Mouse (Mus musculus): ENCODE results near the gene Lsr. TPM values are rescaled to one million over a fixed set of nuclear protein-coding genes. Genes with fewer than 3 reads are reported as not detected.

Lsr gene
- polyA plus RNA-seq (2015; fragmentation: Nextera tagmentation; extraction: Ambion mirVana), result 110 and 118 TPM in 2 replicates

DNA sequence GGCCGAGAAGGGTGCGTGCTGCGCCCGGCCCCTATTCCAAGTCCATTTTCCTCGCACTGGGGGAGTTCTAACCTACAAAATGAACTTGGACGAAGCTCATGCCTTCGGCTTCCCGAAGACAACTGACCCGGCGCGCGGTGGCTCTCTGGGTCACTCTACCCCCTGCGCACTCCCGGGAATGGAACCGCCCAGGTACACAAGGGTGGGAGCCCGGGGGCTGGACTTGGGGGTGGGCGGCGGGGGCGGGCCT, at the start of gene Lsr:
TSS of gene Lsr (minus strand) at position 214 of the 250 bp plus-strand sequence.
- no peak for TF ChIP-seq CTCF (IDR thresholded peaks at IDR 0.05; ENCODE audit: low read depth)
- WGBS, result under 1% methylated on average over 19 of the region's 19 CpGs
- no peak for ATAC-seq
- Histone ChIP-seq H3K27ac (ENCODE audit: low read depth, low read length) (peak within 1 kb of the TSS; percentile 96), H3K4me3 (ENCODE audit: low read depth, low read length) (peak within 1 kb of the TSS; percentile 60), H3K36me3 (ENCODE audit: control insufficient read depth, insufficient read depth) (peaks cover 23% of the 10 kb centered on the region; the same call in 1 of the 2 replicates), H3K4me2 (replicated peaks; ENCODE audit: low read depth) (peak within 1 kb of the TSS; percentile 70), H3K9me3 (ENCODE audit: control insufficient read depth) (no peaks in the 10 kb centered on the region), H3K9ac (ENCODE audit: low read depth, low read length) (peak within 1 kb of the TSS; percentile 67), H3K4me1 (replicated peaks; ENCODE audit: control insufficient read depth, insufficient read depth, low read length) (peaks cover 13% of the 10 kb centered on the region; the same call in 1 of the 2 replicates), H3K27me3 (replicated peaks; ENCODE audit: control insufficient read depth, insufficient read depth, low read length) (0 out of 2 replicates have a peak, but pooled peaks cover 3% of the 10 kb centered on the region)

DNA sequence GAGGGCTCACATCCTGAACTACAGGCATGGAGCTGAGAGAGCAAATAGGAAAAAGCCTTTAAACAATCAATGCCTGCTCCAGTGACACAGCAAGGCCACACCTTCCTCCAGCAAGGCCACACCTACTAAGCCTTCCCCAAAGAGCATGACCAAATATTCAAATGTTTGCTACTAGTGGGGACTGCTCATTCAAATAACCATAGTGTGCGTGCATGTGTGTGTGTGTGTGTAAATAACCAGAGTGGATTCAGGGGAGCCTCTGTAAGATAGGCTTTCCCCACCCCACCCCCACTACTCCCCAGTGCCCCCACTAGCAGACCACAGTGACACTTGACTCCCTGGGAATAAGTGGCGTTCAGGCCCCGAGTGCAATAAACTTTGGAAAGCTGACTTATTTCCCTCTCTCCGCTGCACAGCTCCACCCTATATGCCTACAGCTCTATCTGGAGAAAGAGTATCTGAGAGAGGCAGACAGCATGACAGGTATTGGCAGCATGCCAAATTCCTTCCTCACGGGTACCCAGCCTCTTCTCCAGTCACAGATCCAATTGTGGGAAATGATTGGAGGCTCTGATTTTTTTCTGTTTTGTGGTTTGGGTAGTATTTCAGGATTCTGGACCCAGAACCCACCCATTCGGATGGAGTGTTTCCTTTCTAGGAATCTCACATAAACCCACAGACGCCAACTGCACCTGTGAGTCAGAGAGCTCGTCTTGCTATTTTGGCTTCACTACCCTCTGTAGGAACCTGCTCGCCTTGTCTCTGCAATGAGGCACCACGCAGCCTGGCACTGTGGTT, 44.0 kb upstream of the Lsr start:
- no peak overlapping the region for H3K9ac ChIP-seq (ENCODE audit: low read depth, low read length)
- H3K36me3 ChIP-seq (ENCODE audit: control insufficient read depth, insufficient read depth), result no peaks in the 10 kb centered on the region
- H3K4me2 ChIP-seq (replicated peaks; ENCODE audit: low read depth), result 0 out of 2 replicates have a peak overlapping the region, but pooled peaks have one; percentile 21
- no peaks in the 10 kb centered on the region for H3K27me3 ChIP-seq (replicated peaks; ENCODE audit: control insufficient read depth, insufficient read depth, low read length)
- H3K4me3 ChIP-seq (ENCODE audit: low read depth, low read length), result no peak overlapping the region
- H3K9me3 ChIP-seq (ENCODE audit: control insufficient read depth), result no peaks in the 10 kb centered on the region
- H3K27ac ChIP-seq (ENCODE audit: low read depth, low read length), result no peak overlapping the region
- H3K4me1 ChIP-seq (replicated peaks; ENCODE audit: control insufficient read depth, insufficient read depth, low read length), result no peaks in the 10 kb centered on the region
- WGBS, result 25% methylated on average over 10 of the region's 10 CpGs
- ATAC-seq, result peak; percentile 36; the same call in 1 of the 2 replicates
- TF ChIP-seq CTCF (IDR thresholded peaks at IDR 0.05; ENCODE audit: low read depth), result no peak

DNA sequence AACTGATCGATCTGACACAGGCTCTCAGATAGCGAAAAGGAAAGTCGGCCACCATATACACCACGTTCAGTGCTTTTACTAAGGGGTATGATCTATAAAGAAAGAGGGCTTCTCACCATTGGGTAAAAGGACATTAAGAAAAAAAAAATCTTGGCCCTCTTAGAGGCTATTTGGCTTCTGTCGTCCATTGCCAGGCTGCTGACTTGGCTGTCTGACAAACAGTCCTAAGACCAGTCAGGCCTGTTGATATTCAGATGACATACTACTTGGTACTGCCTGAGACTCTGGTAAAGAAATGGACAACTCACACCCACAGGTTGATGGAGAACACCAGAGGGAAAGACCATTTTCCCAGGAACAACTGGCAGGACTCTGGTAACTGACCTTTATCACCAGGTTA, 39.7 kb upstream of the Lsr start:
- WGBS, result 78% methylated on average over 5 of the region's 5 CpGs
- H3K27me3 ChIP-seq (replicated peaks; ENCODE audit: control insufficient read depth, insufficient read depth, low read length), result no peaks in the 10 kb centered on the region
- H3K9me3 ChIP-seq (ENCODE audit: control insufficient read depth), result no peaks in the 10 kb centered on the region
- H3K9ac ChIP-seq (ENCODE audit: low read depth, low read length), result no peak overlapping the region
- H3K27ac ChIP-seq (ENCODE audit: low read depth, low read length), result no peak overlapping the region
- no peak for TF ChIP-seq CTCF (IDR thresholded peaks at IDR 0.05; ENCODE audit: low read depth)
- no peak overlapping the region for H3K4me2 ChIP-seq (replicated peaks; ENCODE audit: low read depth)
- ATAC-seq, result no peak
- no peaks in the 10 kb centered on the region for H3K4me1 ChIP-seq (replicated peaks; ENCODE audit: control insufficient read depth, insufficient read depth, low read length)
- H3K4me3 ChIP-seq (ENCODE audit: low read depth, low read length), result no peak overlapping the region
- no peaks in the 10 kb centered on the region for H3K36me3 ChIP-seq (ENCODE audit: control insufficient read depth, insufficient read depth)

DNA sequence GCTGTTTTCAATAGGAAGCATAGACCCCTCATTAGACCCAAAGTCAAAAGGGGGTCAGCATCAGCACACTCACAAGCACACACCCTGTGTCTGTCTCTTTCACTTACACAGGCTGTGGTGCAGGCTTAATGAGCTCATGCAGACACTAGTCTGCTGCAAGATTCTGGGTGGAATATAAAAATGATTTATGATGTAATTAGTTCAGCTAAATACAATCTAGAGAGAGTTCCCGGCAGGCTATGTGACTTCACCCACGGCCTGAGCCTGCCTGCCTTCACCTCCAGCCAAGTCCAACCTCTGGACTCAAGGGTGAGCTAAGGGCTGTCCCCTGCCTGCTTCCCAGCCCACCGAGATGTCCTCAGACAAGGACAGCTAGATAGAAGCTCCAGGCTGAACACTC, 35.6 kb upstream of the Lsr start:
- 0 out of 2 replicates have a peak, but pooled peaks have one; percentile 22 for ATAC-seq
- Histone ChIP-seq H3K4me3 (ENCODE audit: low read depth, low read length) (no peak overlapping the region), H3K9ac (ENCODE audit: low read depth, low read length) (no peak overlapping the region), H3K4me2 (replicated peaks; ENCODE audit: low read depth) (no peak overlapping the region), H3K4me1 (replicated peaks; ENCODE audit: control insufficient read depth, insufficient read depth, low read length) (no peaks in the 10 kb centered on the region), H3K9me3 (ENCODE audit: control insufficient read depth) (no peaks in the 10 kb centered on the region), H3K36me3 (ENCODE audit: control insufficient read depth, insufficient read depth) (no peaks in the 10 kb centered on the region), H3K27ac (ENCODE audit: low read depth, low read length) (no peak overlapping the region), H3K27me3 (replicated peaks; ENCODE audit: control insufficient read depth, insufficient read depth, low read length) (no peaks in the 10 kb centered on the region)
- no peak for TF ChIP-seq CTCF (IDR thresholded peaks at IDR 0.05; ENCODE audit: low read depth)
- WGBS, result 21% methylated on average over 3 of the region's 3 CpGs

DNA sequence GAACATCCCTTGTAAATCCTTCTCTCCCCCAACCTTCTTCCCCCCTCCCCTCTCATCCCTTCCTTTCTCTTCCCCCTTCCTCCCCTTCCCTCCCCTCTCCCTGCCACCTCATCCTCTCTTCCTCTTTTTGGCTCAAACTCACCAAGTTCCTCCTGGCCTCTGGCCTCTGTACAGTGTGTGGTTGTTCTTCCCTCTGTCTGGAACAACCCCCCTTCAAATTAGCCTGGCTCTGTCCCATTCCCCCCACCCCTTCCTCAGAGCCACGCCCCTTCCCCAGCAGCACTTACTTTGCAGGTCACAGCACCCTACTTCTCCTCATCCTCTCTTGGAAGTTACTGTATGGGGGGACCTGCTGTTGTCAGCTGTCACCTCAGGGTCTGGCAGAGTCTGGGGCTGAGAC, 34.9 kb upstream of the Lsr start:
- WGBS, result 31% methylated on average over 1 of the region's 1 CpGs
- H3K27me3 ChIP-seq (replicated peaks; ENCODE audit: control insufficient read depth, insufficient read depth, low read length), result no peaks in the 10 kb centered on the region
- no peaks in the 10 kb centered on the region for H3K4me1 ChIP-seq (replicated peaks; ENCODE audit: control insufficient read depth, insufficient read depth, low read length)
- TF ChIP-seq CTCF (IDR thresholded peaks at IDR 0.05; ENCODE audit: low read depth), result no peak
- no peak for ATAC-seq
- H3K27ac ChIP-seq (ENCODE audit: low read depth, low read length), result no peak overlapping the region
- H3K4me3 ChIP-seq (ENCODE audit: low read depth, low read length), result no peak overlapping the region
- H3K4me2 ChIP-seq (replicated peaks; ENCODE audit: low read depth), result no peak overlapping the region
- H3K9me3 ChIP-seq (ENCODE audit: control insufficient read depth), result no peaks in the 10 kb centered on the region
- no peak overlapping the region for H3K9ac ChIP-seq (ENCODE audit: low read depth, low read length)
- H3K36me3 ChIP-seq (ENCODE audit: control insufficient read depth, insufficient read depth), result no peaks in the 10 kb centered on the region

DNA sequence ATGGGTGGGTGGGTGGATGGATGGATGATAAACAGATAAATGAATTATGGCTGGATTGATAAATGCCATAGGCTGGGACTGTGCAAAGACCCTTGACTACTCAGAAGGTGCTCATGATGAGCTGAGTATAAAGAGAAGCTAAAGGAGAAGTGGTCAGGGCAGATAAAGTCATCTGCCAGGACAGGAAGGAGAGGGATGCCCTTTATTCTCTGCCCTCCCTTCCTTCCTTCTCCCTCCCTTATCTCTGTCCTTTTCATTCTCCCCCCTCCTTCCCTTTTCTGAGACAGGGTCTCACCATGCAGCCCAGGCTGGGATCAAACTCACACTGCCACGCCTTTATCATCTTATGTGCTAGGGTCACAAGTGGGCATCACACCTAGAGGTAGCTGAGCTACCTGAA, 34.5 kb upstream of the Lsr start:
- no peak overlapping the region for H3K27ac ChIP-seq (ENCODE audit: low read depth, low read length)
- H3K9me3 ChIP-seq (ENCODE audit: control insufficient read depth), result no peaks in the 10 kb centered on the region
- ATAC-seq, result no peak
- no peak overlapping the region for H3K4me3 ChIP-seq (ENCODE audit: low read depth, low read length)
- WGBS, result 84% methylated on average over 1 of the region's 1 CpGs
- H3K9ac ChIP-seq (ENCODE audit: low read depth, low read length), result no peak overlapping the region
- no peaks in the 10 kb centered on the region for H3K36me3 ChIP-seq (ENCODE audit: control insufficient read depth, insufficient read depth)
- no peaks in the 10 kb centered on the region for H3K27me3 ChIP-seq (replicated peaks; ENCODE audit: control insufficient read depth, insufficient read depth, low read length)
- TF ChIP-seq CTCF (IDR thresholded peaks at IDR 0.05; ENCODE audit: low read depth), result no peak
- no peaks in the 10 kb centered on the region for H3K4me1 ChIP-seq (replicated peaks; ENCODE audit: control insufficient read depth, insufficient read depth, low read length)
- no peak overlapping the region for H3K4me2 ChIP-seq (replicated peaks; ENCODE audit: low read depth)
